Mouse (Mus musculus): Measurements from ENCODE around the gene Dag1. TPM values are rescaled to one million over a fixed set of nuclear protein-coding genes. Genes with fewer than 3 reads are reported as not detected.

Gene Dag1
- polyA plus RNA-seq, 1 experiment from 2014 or later, result 46.8 TPM

- no peak overlapping the region for H3K4me3 ChIP-seq (ENCODE audit: low read depth, low read length)
- DNase-seq (ENCODE audit: low spot score), result no peak
- no peaks in the 10 kb centered on the region for H3K36me3 ChIP-seq (ENCODE audit: control insufficient read depth, insufficient read depth, low read length)
- no peak overlapping the region for H3K27ac ChIP-seq (replicated peaks; ENCODE audit: low read depth, low read length)
- no peak overlapping the region for H3K9ac ChIP-seq (ENCODE audit: low read length)
- 66% methylated on average over 7 of the region's 7 CpGs for WGBS
- H3K4me2 ChIP-seq (ENCODE audit: low read depth, severe bottlenecking), result no peak overlapping the region
- no peaks in the 10 kb centered on the region for H3K4me1 ChIP-seq (ENCODE audit: control insufficient read depth, insufficient read depth, low read length)
- H3K9me3 ChIP-seq (ENCODE audit: control insufficient read depth, low read length), result no peaks in the 10 kb centered on the region
- no peak for ATAC-seq (ENCODE audit: insufficient number of reproducible peaks, low FRiP score, low TSS enrichment, low read depth)
- H3K27me3 ChIP-seq (ENCODE audit: control insufficient read depth, insufficient read depth, low read length), result no peaks in the 10 kb centered on the region
Measured at GRCm38 (mm10) chr9:108157891-108158290, 105.9 kb downstream of the Dag1 start.

GRCm38 (mm10) chr9:108157451-108157850 is 106.3 kb downstream of the Dag1 start:
- H3K9ac ChIP-seq (ENCODE audit: low read length), result no peak overlapping the region
- 87% methylated on average over 6 of the region's 6 CpGs for WGBS
- DNase-seq (ENCODE audit: low spot score), result no peak

GRCm38 (mm10) chr9:108156786-108157185 is 107.0 kb downstream of the Dag1 start:
- ATAC-seq (ENCODE audit: insufficient number of reproducible peaks, low FRiP score, low TSS enrichment, low read depth) (no peak), DNase-seq (ENCODE audit: low spot score) (no peak)
- Histone ChIP-seq H3K4me1 (ENCODE audit: control insufficient read depth, insufficient read depth, low read length) (no peaks in the 10 kb centered on the region), H3K27me3 (ENCODE audit: control insufficient read depth, insufficient read depth, low read length) (no peaks in the 10 kb centered on the region), H3K4me3 (ENCODE audit: low read depth, low read length) (no peak overlapping the region), H3K9me3 (ENCODE audit: control insufficient read depth, low read length) (no peaks in the 10 kb centered on the region), H3K27ac (replicated peaks; ENCODE audit: low read depth, low read length) (no peak overlapping the region), H3K36me3 (ENCODE audit: control insufficient read depth, insufficient read depth, low read length) (no peaks in the 10 kb centered on the region), H3K4me2 (ENCODE audit: low read depth, severe bottlenecking) (no peak overlapping the region), H3K9ac (ENCODE audit: low read length) (no peak overlapping the region)
- WGBS, result 87% methylated on average over 5 of the region's 5 CpGs

More at GRCm38 (mm10) chr9:108157451-108157850, 106.3 kb downstream of the Dag1 start:
- H3K4me3 ChIP-seq (ENCODE audit: low read depth, low read length), result no peak overlapping the region
- no peak for ATAC-seq (ENCODE audit: insufficient number of reproducible peaks, low FRiP score, low TSS enrichment, low read depth)
- no peak overlapping the region for H3K4me2 ChIP-seq (ENCODE audit: low read depth, severe bottlenecking)
- no peaks in the 10 kb centered on the region for H3K36me3 ChIP-seq (ENCODE audit: control insufficient read depth, insufficient read depth, low read length)
- no peak overlapping the region for H3K27ac ChIP-seq (replicated peaks; ENCODE audit: low read depth, low read length)
- no peaks in the 10 kb centered on the region for H3K27me3 ChIP-seq (ENCODE audit: control insufficient read depth, insufficient read depth, low read length)
- no peaks in the 10 kb centered on the region for H3K4me1 ChIP-seq (ENCODE audit: control insufficient read depth, insufficient read depth, low read length)
- no peaks in the 10 kb centered on the region for H3K9me3 ChIP-seq (ENCODE audit: control insufficient read depth, low read length)

GRCm38 (mm10) chr9:108154814-108155213 is 108.9 kb downstream of the Dag1 start:
- no peaks in the 10 kb centered on the region for H3K27me3 ChIP-seq (ENCODE audit: control insufficient read depth, insufficient read depth, low read length)
- ATAC-seq (ENCODE audit: insufficient number of reproducible peaks, low FRiP score, low TSS enrichment, low read depth) (no peak), DNase-seq (ENCODE audit: low spot score) (no peak)
- no peak overlapping the region for H3K9ac ChIP-seq (ENCODE audit: low read length)
- no peak overlapping the region for H3K4me2 ChIP-seq (ENCODE audit: low read depth, severe bottlenecking)
- 85% methylated on average over 12 of the region's 12 CpGs for WGBS
- H3K4me3 ChIP-seq (ENCODE audit: low read depth, low read length), result no peak overlapping the region
- no peaks in the 10 kb centered on the region for H3K9me3 ChIP-seq (ENCODE audit: control insufficient read depth, low read length)
- H3K4me1 ChIP-seq (ENCODE audit: control insufficient read depth, insufficient read depth, low read length), result no peaks in the 10 kb centered on the region
- no peak overlapping the region for H3K27ac ChIP-seq (replicated peaks; ENCODE audit: low read depth, low read length)
- H3K36me3 ChIP-seq (ENCODE audit: control insufficient read depth, insufficient read depth, low read length), result no peaks in the 10 kb centered on the region

Other genes with a start within 250 kb of the Dag1 start
- gene Gmppb, start 214.7 kb downstream of the Dag1 start, polyA plus RNA-seq (2014; fragmentation: Nextera tagmentation; extraction: Ambion mirVana), result 20.6 and 22.0 TPM in 2 replicates
- 1.7 and 1.9 TPM in 2 replicates for gene Amigo3, start 210.8 kb downstream of the Dag1 start, polyA plus RNA-seq (2014; fragmentation: Nextera tagmentation; extraction: Ambion mirVana)
- 0.37 and 1.3 TPM in 2 replicates for gene Mst1, start 183.5 kb downstream of the Dag1 start, polyA plus RNA-seq (2014; fragmentation: Nextera tagmentation; extraction: Ambion mirVana)
- 26.4 and 29.9 TPM in 2 replicates for gene Rnf123, start 180.6 kb downstream of the Dag1 start, polyA plus RNA-seq (2014; fragmentation: Nextera tagmentation; extraction: Ambion mirVana)
- gene Apeh, start 169.4 kb downstream of the Dag1 start, polyA plus RNA-seq (2014; fragmentation: Nextera tagmentation; extraction: Ambion mirVana), result 56.3 and 63.4 TPM in 2 replicates
- 1.3 and 1.5 TPM in 2 replicates for gene Bsn, start 73.6 kb downstream of the Dag1 start, polyA plus RNA-seq (2014; fragmentation: Nextera tagmentation; extraction: Ambion mirVana)
- 36.7 and 49.1 TPM in 2 replicates for gene Nicn1, start 26.5 kb upstream of the Dag1 start, polyA plus RNA-seq (2014; fragmentation: Nextera tagmentation; extraction: Ambion mirVana)
- 15.9 and 20.5 TPM in 2 replicates for gene Amt, start 32.9 kb upstream of the Dag1 start, polyA plus RNA-seq (2014; fragmentation: Nextera tagmentation; extraction: Ambion mirVana)
- 249 and 319 TPM in 2 replicates for gene Rhoa, start 42.2 kb upstream of the Dag1 start, polyA plus RNA-seq (2014; fragmentation: Nextera tagmentation; extraction: Ambion mirVana)
- gene Tcta, start 42.2 kb upstream of the Dag1 start, polyA plus RNA-seq (2014; fragmentation: Nextera tagmentation; extraction: Ambion mirVana), result 14.8 and 15.8 TPM in 2 replicates
- gene Gpx1, start 74.9 kb upstream of the Dag1 start, polyA plus RNA-seq (2014; fragmentation: Nextera tagmentation; extraction: Ambion mirVana), result 798 and 887 TPM in 2 replicates
- gene Usp4, start 83.9 kb upstream of the Dag1 start, polyA plus RNA-seq (2014; fragmentation: Nextera tagmentation; extraction: Ambion mirVana), result 130 and 133 TPM in 2 replicates
- gene 1700102P08Rik, start 128.8 kb upstream of the Dag1 start, polyA plus RNA-seq (2014; fragmentation: Nextera tagmentation; extraction: Ambion mirVana), result 0.57 and 0.87 TPM in 2 replicates
- 1.3 and 1.5 TPM in 2 replicates for gene Ccdc36, start 164.5 kb upstream of the Dag1 start, polyA plus RNA-seq (2014; fragmentation: Nextera tagmentation; extraction: Ambion mirVana)
- not detected in 2 replicates for gene BC048562, start 172.5 kb upstream of the Dag1 start, polyA plus RNA-seq (2014; fragmentation: Nextera tagmentation; extraction: Ambion mirVana)
- gene Ccdc71, start 196.6 kb upstream of the Dag1 start, polyA plus RNA-seq (2014; fragmentation: Nextera tagmentation; extraction: Ambion mirVana), result 46.0 and 55.5 TPM in 2 replicates
- gene Klhdc8b, start 197.6 kb upstream of the Dag1 start, polyA plus RNA-seq (2014; fragmentation: Nextera tagmentation; extraction: Ambion mirVana), result 13.6 and 17.2 TPM in 2 replicates
- gene Lamb2, start 215.8 kb upstream of the Dag1 start, polyA plus RNA-seq (2014; fragmentation: Nextera tagmentation; extraction: Ambion mirVana), result 18.0 and 18.9 TPM in 2 replicates
- gene Usp19, start 226.6 kb upstream of the Dag1 start, polyA plus RNA-seq (2014; fragmentation: Nextera tagmentation; extraction: Ambion mirVana), result 73.6 and 81.7 TPM in 2 replicates
- 126 and 138 TPM in 2 replicates for gene Qars, start 243.7 kb upstream of the Dag1 start, polyA plus RNA-seq (2014; fragmentation: Nextera tagmentation; extraction: Ambion mirVana)

Measured in limb, embryonic 11.5 days (tissue).